Mouse (Mus musculus) erythroblast, embryonic 14.5 days (primary cell): ENCODE measurements around the gene Scn4b. TPM values are rescaled to one million over a fixed set of nuclear protein-coding genes. Genes with fewer than 3 reads are reported as not detected.

Experiments
- H3K27me3 ChIP-seq: 2 replicates; pipeline ENCODE4 v1.6.1; 2012; ENCODE audit warnings: inconsistent platforms; ENCODE audit not compliant: control insufficient read depth
- H3K36me3 ChIP-seq: 2 replicates; pipeline ENCODE4 v1.6.1; 2012; ENCODE audit warnings: mild to moderate bottlenecking, inconsistent platforms; ENCODE audit not compliant: control insufficient read depth
- H3K4me1 ChIP-seq: 2 replicates; pipeline ENCODE4 v1.6.1; 2012; ENCODE audit warnings: inconsistent platforms; ENCODE audit not compliant: control insufficient read depth
- H3K4me3 ChIP-seq: replicated peaks from 2 replicates; pipeline ENCODE3; 2012; ENCODE audit warnings: moderate library complexity, mild to moderate bottlenecking, inconsistent platforms
- H3K9me3 ChIP-seq: 2 replicates; pipeline ENCODE4 v1.6.1; 2012; ENCODE audit warnings: low read length, inconsistent platforms, mixed read lengths; ENCODE audit not compliant: control insufficient read depth
- GATA1 ChIP-seq: IDR thresholded peaks from 2 replicates; pipeline ENCODE4 v1.6.1; 2012; ENCODE audit warnings: low read length, inconsistent platforms, mixed read lengths
- TAL1 ChIP-seq: IDR thresholded peaks from 3 replicates; pipeline ENCODE4 v1.6.1; 2012; ENCODE audit warnings: low read length, inconsistent platforms, mixed read lengths
- polyA plus RNA-seq: library from polyadenylated mRNA; stranded (reverse); fragments of >175 nt; gene quantifications from 2 replicates; pipeline ENCODE4 v1.2.3, GENCODE M21; 2012

Gene Scn4b
- polyA plus RNA-seq, 1 experiment: not detected

DNA sequence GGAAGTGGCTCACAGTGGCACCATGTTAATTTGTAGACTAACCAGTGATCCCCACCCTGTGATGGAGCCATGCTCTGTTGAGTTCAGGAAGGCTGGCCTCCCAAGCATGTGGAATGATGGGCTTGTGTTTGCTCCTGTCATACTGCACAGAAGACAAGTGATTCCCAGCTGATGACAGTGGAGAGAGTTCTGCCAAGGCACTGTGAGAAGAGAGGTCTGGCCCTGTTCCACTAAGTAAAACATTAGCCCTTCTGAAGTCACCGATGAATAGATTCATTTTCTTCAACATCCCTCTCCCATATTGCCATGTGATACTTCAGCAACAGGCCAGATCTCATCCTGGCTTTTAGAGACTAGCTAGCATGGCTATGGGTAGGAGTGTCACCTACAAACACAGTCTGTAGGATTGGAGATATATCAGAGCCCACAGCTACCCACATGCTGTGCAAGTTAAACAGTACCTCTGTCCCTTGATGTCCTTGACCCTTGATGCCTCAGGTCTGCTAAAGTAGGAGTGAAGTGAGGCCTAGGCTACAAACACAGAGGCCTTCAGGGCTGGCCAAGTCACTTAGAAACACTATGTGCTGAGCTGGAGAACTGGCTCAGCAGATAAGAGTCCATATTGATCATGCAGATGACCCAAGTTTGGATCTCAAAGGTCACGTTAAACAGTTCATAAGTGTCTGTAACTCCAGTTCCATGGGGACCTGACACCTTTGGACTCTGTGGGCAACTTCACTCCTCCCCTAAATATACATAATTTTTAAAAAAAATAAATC lies 32.4 kb upstream of the Scn4b start:
- TF ChIP-seq GATA1 (no peak), TAL1 (no peak)
- no peaks in the 10 kb centered on the region for H3K27me3 ChIP-seq
- H3K36me3 ChIP-seq: no peaks in the 10 kb centered on the region

GRCm38 (mm10) chr9:45115706-45116105 lies 22.5 kb upstream of the Scn4b start:
- Histone ChIP-seq H3K27me3 (peaks cover 19% of the 10 kb centered on the region), H3K9me3 (no peaks in the 10 kb centered on the region), H3K4me3 (no peak overlapping the region), H3K4me1 (no peaks in the 10 kb centered on the region), H3K36me3 (no peaks in the 10 kb centered on the region)
- TF ChIP-seq GATA1: no peak
- no peak for TF ChIP-seq TAL1

More for the DNA sequence above, 32.4 kb upstream of the Scn4b start:
- Histone ChIP-seq H3K4me1 (no peaks in the 10 kb centered on the region), H3K4me3 (no peak overlapping the region), H3K9me3 (no peaks in the 10 kb centered on the region)

- Histone ChIP-seq H3K27me3 (peaks cover 19% of the 10 kb centered on the region), H3K36me3 (no peaks in the 10 kb centered on the region), H3K9me3 (no peaks in the 10 kb centered on the region), H3K4me3 (no peak overlapping the region), H3K4me1 (no peaks in the 10 kb centered on the region)
- no peak for TF ChIP-seq GATA1
- TF ChIP-seq TAL1: no peak
These were observed 21.4 kb upstream of the Scn4b start for GRCm38 (mm10) chr9:45116819-45117218.

- no peaks in the 10 kb centered on the region for H3K4me1 ChIP-seq
- peaks cover 19% of the 10 kb centered on the region for H3K27me3 ChIP-seq
- no peaks in the 10 kb centered on the region for H3K9me3 ChIP-seq
- TF ChIP-seq GATA1 (no peak), TAL1 (no peak)
- H3K4me3 ChIP-seq: peak within 1 kb of the TSS; percentile 30
- no peaks in the 10 kb centered on the region for H3K36me3 ChIP-seq
These were observed 20.3 kb upstream of the Scn4b start, which contains the start of gene Scn2b for GRCm38 (mm10) chr9:45117741-45118431. Scn2b (plus strand) TSS chr9:45117782.

- Histone ChIP-seq H3K4me3 (no peak overlapping the region), H3K27me3 (peaks cover 19% of the 10 kb centered on the region), H3K36me3 (no peaks in the 10 kb centered on the region), H3K9me3 (no peaks in the 10 kb centered on the region), H3K4me1 (no peaks in the 10 kb centered on the region)
- TF ChIP-seq TAL1: no peak
- no peak for TF ChIP-seq GATA1
These were observed 19.6 kb upstream of the Scn4b start for GRCm38 (mm10) chr9:45118552-45118951.

GRCm38 (mm10) chr9:45119316-45119953 lies 18.8 kb upstream of the Scn4b start:
- peaks cover 19% of the 10 kb centered on the region for H3K27me3 ChIP-seq
- no peak overlapping the region for H3K4me3 ChIP-seq
- no peak for TF ChIP-seq TAL1
- TF ChIP-seq GATA1: no peak
- H3K36me3 ChIP-seq: no peaks in the 10 kb centered on the region
- no peaks in the 10 kb centered on the region for H3K4me1 ChIP-seq
- no peaks in the 10 kb centered on the region for H3K9me3 ChIP-seq

DNA sequence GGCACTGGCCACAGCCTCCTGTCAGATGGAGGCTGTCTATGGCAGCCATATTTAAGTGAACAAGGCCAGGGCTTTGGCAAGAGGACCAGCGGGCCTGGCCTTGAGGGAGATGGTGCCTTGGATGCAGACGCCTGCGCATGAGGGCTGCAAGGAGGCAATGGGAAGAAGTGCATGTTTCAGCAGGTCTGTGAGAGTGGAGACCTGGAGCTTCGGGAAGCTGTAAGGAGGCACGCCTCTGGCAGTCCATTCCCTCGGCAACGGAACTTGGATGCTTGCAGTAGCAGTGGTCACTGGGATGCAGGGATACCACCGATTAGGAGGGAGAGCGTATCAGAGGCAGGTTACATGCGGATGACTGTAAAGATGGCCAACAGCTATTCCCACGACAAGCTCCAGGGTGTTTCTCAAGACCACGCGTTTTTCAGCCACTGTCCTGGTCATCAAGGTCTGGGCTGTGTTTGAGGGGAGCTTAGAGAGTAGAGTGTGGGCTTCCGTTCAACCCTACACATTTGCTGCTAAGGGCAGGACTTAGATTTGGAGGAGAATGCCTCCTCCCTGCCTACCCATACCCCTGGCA lies 18.2 kb upstream of the Scn4b start:
- H3K9me3 ChIP-seq: no peaks in the 10 kb centered on the region
- H3K4me3 ChIP-seq: no peak overlapping the region
- H3K4me1 ChIP-seq: no peaks in the 10 kb centered on the region
- no peaks in the 10 kb centered on the region for H3K36me3 ChIP-seq
- peaks cover 16% of the 10 kb centered on the region for H3K27me3 ChIP-seq
- TF ChIP-seq TAL1 (no peak), GATA1 (no peak)

DNA sequence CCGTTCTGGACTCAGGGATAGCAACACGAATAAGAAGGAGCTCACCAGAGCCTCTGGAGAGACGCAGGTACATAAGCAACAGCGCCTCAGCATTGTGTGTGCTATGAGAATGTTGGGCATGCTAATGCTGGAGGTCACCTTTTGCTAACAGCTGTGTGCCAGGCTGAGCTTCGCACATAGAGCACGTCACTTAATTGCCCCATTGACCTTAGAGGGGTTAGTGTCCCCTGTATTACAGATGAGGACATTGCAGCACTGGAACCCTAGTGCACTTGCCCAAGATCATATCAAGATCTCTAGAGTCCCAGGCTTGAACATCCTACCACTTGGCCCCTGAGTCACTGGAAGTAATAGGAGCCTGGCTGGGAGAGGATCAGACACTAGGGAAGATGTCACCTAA lies 17.6 kb upstream of the Scn4b start:
- TF ChIP-seq TAL1 (no peak), GATA1 (no peak)
- Histone ChIP-seq H3K27me3 (peaks cover 13% of the 10 kb centered on the region), H3K9me3 (no peaks in the 10 kb centered on the region), H3K36me3 (no peaks in the 10 kb centered on the region), H3K4me3 (no peak overlapping the region), H3K4me1 (no peaks in the 10 kb centered on the region)

DNA sequence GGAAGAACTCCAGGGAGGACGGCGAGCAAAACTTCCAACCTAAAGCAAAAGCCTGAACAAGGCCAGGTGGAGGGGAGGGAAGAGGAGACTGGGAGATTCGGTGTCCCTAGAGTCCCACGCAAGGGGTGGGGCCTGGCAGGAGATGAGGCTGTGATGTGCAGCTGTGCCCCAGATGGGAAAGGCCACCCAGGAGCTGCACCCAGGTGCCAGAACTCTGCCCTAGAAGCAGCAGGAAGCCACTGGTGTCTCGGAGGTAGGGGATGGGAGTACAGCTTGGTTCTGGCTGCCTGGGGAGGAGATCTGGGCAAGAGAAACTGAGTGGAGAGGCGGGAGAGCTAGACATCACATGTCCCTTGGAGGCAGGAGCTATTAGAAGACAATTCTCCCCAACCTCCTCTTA lies 17.2 kb upstream of the Scn4b start:
- Histone ChIP-seq H3K4me3 (no peak overlapping the region), H3K36me3 (no peaks in the 10 kb centered on the region), H3K27me3 (peaks cover 9% of the 10 kb centered on the region), H3K4me1 (no peaks in the 10 kb centered on the region), H3K9me3 (no peaks in the 10 kb centered on the region)
- TF ChIP-seq TAL1 (no peak), GATA1 (no peak)
